Mouse (Mus musculus) liver, adult 2 months (tissue): ENCODE results near the gene Pigv. TPM values are rescaled to one million over a fixed set of nuclear protein-coding genes. Genes with fewer than 3 reads are reported as not detected.

ENCODE experiments used
- DNase-seq: peaks from one replicate; pipeline ENCODE4 v3.0.0-alpha.2; 2011; ENCODE audit warnings: low read depth, low spot score; ENCODE audit errors: extremely low read depth
- H3K27ac ChIP-seq: fragments of 200-500 bp; replicated peaks from 2 replicates; pipeline ENCODE4 v1.5.1; 2012; ENCODE audit warnings: low read depth, mild to moderate bottlenecking, control low read depth, inconsistent platforms, low read length; ENCODE audit not compliant: insufficient read depth
- H3K27me3 ChIP-seq: fragments of 200-500 bp; 2 replicates; pipeline ENCODE4 v1.6.1; 2012; ENCODE audit warnings: mild to moderate bottlenecking, moderate library complexity, low read length, inconsistent platforms; ENCODE audit not compliant: control insufficient read depth, insufficient read depth
- H3K36me3 ChIP-seq: fragments of 200-500 bp; 2 replicates; pipeline ENCODE4 v1.6.1; 2012; ENCODE audit warnings: low read length, inconsistent platforms; ENCODE audit not compliant: control insufficient read depth, insufficient read depth
- H3K4me1 ChIP-seq: fragments of 200-500 bp; 2 replicates; pipeline ENCODE4 v1.6.1; 2011; ENCODE audit warnings: low read length; ENCODE audit not compliant: control insufficient read depth, insufficient read depth
- H3K4me3 ChIP-seq: fragments of 200-500 bp; 2 replicates; pipeline ENCODE4 v1.5.1; 2011; ENCODE audit warnings: low read depth, mild to moderate bottlenecking, control low read depth, low read length, moderate library complexity; ENCODE audit not compliant: insufficient read depth
- H3K79me2 ChIP-seq: fragments of 200-500 bp; 2 replicates; pipeline ENCODE4 v1.6.1; 2012; ENCODE audit warnings: inconsistent platforms, mild to moderate bottlenecking, low read length, moderate library complexity; ENCODE audit not compliant: control insufficient read depth, insufficient read depth
- H3K9ac ChIP-seq: fragments of 200-500 bp; 2 replicates; pipeline ENCODE4 v1.6.1; 2012; ENCODE audit warnings: low read depth, mild to moderate bottlenecking, control low read depth, inconsistent platforms, low read length
- CTCF ChIP-seq: fragments of 200-500 bp; IDR thresholded peaks from 2 replicates; pipeline ENCODE4 v1.5.1; 2011; ENCODE audit warnings: low read depth, low read length, control low read depth
- POLR2A ChIP-seq: fragments of 200-500 bp; IDR thresholded peaks from 2 replicates; pipeline ENCODE4 v1.6.1; 2011; ENCODE audit warnings: low read length, control low read depth; ENCODE audit not compliant: insufficient read depth; ENCODE audit errors: extremely low read depth
- WGBS: fragments of 180-500 bp; shearing (Covaris S2); methylation state at CpG from one replicate; pipeline ENCODE4 v1.1.7; 2018; 5-methylcytosine and 5-hydroxymethylcytosine counted together
- polyA plus RNA-seq: library from polyadenylated mRNA; depleted of rRNA; stranded (reverse); fragments of >200 nt; gene quantifications from 2 replicates; pipeline ENCODE4 v1.2.3, GENCODE M21; 2012
- total RNA-seq: library from RNA; depleted of rRNA; stranded (reverse); fragments of >200 nt; gene quantifications from 2 replicates; pipeline ENCODE4 v1.2.3, GENCODE M21; 2014

The Pigv gene
- total and polyA plus RNA-seq, 2 experiments: 6.4 to 7.5 TPM

DNA sequence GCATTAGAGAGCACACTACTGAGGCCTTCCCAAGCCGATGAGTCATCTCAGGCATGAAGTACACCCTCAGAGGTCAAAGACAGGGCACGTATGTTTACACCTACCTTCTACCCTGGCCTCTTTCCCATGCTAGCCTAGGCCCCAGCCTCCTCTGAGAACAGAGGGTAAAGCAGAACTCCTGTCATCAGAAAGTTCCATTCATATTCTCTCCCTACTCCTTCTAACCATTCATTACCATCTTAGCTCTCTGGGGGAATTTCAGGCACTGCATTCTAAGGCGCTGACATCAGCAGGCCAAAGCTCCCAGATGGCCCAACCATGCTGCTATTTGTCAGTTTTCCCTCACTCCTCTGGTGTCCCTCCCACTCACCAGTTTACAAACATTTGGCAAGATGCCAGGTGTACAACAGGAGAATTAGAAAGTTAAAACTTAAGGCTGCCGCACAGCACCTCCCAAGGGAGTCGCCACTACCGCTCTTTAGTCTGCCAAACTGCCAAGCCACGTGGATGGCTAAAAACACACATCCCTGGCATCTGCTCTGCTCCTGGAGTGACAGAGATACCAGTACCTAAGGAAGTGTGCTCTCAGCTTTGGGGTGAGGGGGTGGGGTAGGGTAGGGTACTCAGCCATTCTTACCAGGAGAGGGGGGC is 16.1 kb upstream of the Pigv start:
- H3K27me3 ChIP-seq: no peaks in the 10 kb centered on the region
- H3K9ac ChIP-seq: no peak overlapping the region
- DNase-seq: peak; percentile 80
- 17% methylated on average over 7 of the region's 7 CpGs for WGBS
- H3K4me1 ChIP-seq: peaks cover 11% of the 10 kb centered on the region
- H3K36me3 ChIP-seq: peaks cover 81% of the 10 kb centered on the region
- H3K27ac ChIP-seq: peak overlapping the region; percentile 13; the same call in 1 of the 2 replicates
- H3K79me2 ChIP-seq: no peaks in the 10 kb centered on the region
- no peak for TF ChIP-seq CTCF
- no peak for TF ChIP-seq POLR2A
- no peak overlapping the region for H3K4me3 ChIP-seq

DNA sequence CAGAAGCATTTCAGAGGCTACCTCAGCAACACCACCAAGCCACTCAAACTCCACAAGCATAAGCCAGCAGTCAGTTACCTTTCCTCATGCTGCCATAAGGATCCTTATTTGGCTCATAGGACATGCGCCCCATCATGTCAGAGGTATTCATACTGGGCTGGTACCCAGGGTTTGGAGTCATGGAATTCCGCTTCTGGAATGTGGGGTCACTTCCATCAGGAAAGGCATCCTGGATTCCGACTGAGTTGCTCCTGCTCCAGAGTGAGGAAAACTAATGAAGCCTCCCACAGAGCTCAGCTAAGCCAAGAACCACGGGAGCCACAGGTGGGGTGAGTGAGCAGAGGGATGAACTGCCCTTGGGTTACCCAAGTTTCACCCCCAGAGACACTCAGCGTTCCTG is 14.7 kb upstream of the Pigv start:
- Histone ChIP-seq H3K4me1 (peaks cover 11% of the 10 kb centered on the region), H3K27ac (no peak overlapping the region), H3K79me2 (no peaks in the 10 kb centered on the region), H3K27me3 (no peaks in the 10 kb centered on the region), H3K9ac (no peak overlapping the region), H3K4me3 (no peak overlapping the region), H3K36me3 (peaks cover 75% of the 10 kb centered on the region)
- WGBS: 81% methylated on average over 5 of the region's 5 CpGs
- TF ChIP-seq POLR2A: no peak
- TF ChIP-seq CTCF: no peak
- DNase-seq: no peak

DNA sequence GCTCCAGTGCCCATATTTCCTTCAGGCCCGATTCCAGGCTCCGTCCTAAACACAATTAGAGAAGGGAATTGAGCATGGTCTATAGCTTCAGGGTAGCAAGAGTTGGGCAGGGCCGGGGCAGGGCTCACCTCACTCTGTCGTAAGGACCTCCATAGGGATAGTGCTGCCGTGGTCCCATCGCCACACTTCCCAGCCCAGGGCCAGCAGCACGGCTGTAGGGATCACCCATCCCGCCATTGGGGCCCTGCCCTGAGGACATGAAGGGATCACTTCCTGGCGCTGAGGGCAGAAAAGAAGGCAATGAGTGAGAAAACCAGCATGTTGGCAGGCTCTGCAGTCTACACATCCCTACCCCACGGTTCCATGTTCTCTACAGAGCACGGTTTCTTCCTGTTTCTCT is 14.1 kb upstream of the Pigv start:
- Histone ChIP-seq H3K27ac (no peak overlapping the region), H3K9ac (no peak overlapping the region), H3K27me3 (no peaks in the 10 kb centered on the region), H3K36me3 (peaks cover 70% of the 10 kb centered on the region), H3K4me1 (peaks cover 11% of the 10 kb centered on the region), H3K79me2 (0 out of 2 replicates have a peak, but pooled peaks cover 1% of the 10 kb centered on the region), H3K4me3 (no peak overlapping the region)
- WGBS: 92% methylated on average over 11 of the region's 11 CpGs
- DNase-seq: no peak
- TF ChIP-seq CTCF: no peak
- no peak for TF ChIP-seq POLR2A

DNA sequence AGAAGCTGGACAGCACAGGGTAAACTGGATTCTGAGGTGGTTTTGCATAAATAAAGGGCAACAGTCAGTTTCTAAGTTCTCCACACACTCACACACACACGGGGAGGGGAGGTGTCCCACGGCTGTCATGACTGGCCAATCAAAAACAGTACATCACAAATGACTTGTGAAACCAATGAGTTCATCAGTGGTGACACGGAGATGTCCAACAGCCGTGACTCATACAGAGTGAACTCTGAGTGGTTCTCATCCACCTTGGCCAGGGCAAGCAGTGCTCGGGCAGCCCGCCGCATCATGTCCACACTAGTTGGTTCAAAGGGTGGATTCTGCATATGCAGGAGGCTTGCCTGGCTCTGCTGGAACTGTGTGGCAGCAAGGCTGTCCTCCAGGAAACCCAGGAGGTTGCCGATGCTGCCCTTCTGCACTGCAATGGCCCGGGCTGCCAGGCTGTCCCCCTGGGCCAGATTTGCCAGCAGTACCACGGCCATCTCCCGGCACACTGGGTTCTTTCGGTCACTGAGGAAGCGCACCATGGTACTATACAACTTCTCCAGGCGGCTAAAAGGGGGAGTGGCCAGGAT is 7.8 kb upstream of the Pigv start:
- Histone ChIP-seq H3K79me2 (0 out of 2 replicates have a peak, but pooled peaks cover 4% of the 10 kb centered on the region), H3K4me1 (peaks cover 2% of the 10 kb centered on the region), H3K36me3 (peaks cover 22% of the 10 kb centered on the region), H3K4me3 (no peak overlapping the region), H3K27ac (no peak overlapping the region), H3K27me3 (no peaks in the 10 kb centered on the region), H3K9ac (no peak overlapping the region)
- WGBS: 74% methylated on average over 14 of the region's 14 CpGs
- DNase-seq: peak; percentile 68
- TF ChIP-seq POLR2A (no peak), CTCF (no peak)

DNA sequence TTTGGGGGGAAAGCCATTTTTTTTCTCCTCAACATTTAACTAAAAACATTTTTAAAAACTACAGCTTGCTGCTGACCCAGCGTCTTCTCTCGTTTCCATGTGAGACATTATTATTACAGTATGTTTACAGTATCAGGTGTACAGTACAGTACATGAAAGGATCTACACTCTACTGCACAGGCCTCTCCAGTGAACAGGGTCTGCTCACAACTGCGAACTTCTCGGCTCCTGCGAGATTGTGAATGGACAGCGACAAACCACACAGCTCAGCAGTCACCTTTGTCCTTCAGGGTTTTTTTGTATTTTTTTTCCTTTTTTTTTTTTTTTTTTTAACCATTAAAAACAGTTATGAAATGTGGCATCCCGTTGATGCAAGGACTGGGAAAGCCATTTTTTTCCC is 7.2 kb upstream of the Pigv start:
- Histone ChIP-seq H3K27me3 (no peaks in the 10 kb centered on the region), H3K4me1 (peaks cover 2% of the 10 kb centered on the region), H3K79me2 (0 out of 2 replicates have a peak, but pooled peaks cover 4% of the 10 kb centered on the region), H3K36me3 (peaks cover 18% of the 10 kb centered on the region), H3K4me3 (no peak overlapping the region), H3K9ac (no peak overlapping the region), H3K27ac (no peak overlapping the region)
- no peak for DNase-seq
- TF ChIP-seq POLR2A (no peak), CTCF (no peak)
- WGBS: 81% methylated on average over 7 of the region's 7 CpGs

DNA sequence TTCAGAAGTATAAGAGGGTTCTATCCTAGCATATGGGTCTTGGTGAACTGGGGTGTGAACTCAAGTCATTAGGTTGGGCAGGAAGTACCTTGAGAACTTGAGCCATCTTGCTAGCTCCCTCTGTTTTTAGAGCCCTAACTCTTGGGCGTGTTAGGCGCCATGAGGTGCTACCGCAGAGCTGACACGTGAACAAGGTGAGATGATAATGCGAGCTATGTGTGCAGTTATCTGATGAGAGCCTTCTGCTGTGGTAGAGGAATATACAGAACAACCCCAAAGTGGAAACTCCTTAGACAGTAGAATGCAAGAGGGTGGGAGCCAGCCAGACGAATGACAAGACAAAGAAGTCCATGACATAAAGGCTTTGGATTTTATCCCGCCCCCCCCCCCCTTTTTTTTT is 4.8 kb upstream of the Pigv start:
- 0 out of 2 replicates have a peak, but pooled peaks cover 4% of the 10 kb centered on the region for H3K79me2 ChIP-seq
- 88% methylated on average over 7 of the region's 7 CpGs for WGBS
- H3K27ac ChIP-seq: no peak overlapping the region

More for the DNA sequence above, 4.8 kb upstream of the Pigv start:
- H3K9ac ChIP-seq: no peak overlapping the region
- TF ChIP-seq POLR2A (no peak), CTCF (no peak)
- DNase-seq: no peak
- H3K27me3 ChIP-seq: no peaks in the 10 kb centered on the region
- H3K4me3 ChIP-seq: no peak overlapping the region
- peaks cover 4% of the 10 kb centered on the region for H3K4me1 ChIP-seq
- peaks cover 2% of the 10 kb centered on the region for H3K36me3 ChIP-seq
